Mouse (Mus musculus): ENCODE measurements around the gene Foxc2.
A peak's percentile ranks its signal among the peaks of the same experiment; 100 is the strongest.
"Not testable (repeated sequence)": the region's sequence is repeated elsewhere in the genome, so short reads cannot be mapped to it uniquely, and the experiment has no call there.

The Foxc2 gene

DNA sequence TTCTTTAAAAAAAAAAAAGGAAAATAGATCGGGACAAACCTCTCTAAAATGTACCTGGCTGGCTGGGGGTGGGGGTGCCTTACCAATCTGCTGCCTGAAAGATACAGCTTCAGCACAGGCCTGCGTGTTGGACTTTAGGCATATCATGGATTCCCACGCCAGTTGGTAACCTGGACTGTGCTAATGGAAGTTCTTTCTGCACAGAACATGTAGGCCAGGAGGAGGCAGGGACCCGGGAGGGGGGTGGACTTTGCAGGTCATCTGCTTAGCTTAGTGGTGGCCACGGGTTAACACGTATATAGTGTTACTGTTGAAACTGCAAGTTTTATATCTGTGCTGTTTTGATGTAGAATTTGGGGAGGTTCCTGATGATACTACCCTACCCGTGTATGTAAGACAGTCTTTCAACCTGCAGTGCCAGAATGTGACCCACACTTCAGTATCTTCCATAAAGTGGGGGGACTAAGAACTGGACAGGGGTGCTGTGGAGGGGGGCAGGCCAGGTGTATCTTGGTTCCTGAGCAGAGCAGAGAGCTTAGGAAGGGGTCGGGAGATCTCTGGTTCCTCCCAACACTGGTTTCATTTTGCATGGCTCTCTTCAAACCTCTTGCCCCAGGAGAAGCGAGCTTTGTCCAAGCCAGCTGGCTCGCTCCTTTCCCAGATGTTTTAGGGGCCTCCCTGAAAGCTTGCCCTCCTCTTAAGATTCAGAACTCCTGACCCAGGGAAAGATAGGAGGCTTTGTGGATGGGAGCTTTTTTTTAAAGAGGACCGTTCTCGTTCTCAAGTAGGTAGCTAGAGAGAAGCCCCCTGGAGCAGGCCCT is 3.9 kb downstream of the Foxc2 start:
- no peak for DNase-seq (ENCODE audit: low spot score)

DNA sequence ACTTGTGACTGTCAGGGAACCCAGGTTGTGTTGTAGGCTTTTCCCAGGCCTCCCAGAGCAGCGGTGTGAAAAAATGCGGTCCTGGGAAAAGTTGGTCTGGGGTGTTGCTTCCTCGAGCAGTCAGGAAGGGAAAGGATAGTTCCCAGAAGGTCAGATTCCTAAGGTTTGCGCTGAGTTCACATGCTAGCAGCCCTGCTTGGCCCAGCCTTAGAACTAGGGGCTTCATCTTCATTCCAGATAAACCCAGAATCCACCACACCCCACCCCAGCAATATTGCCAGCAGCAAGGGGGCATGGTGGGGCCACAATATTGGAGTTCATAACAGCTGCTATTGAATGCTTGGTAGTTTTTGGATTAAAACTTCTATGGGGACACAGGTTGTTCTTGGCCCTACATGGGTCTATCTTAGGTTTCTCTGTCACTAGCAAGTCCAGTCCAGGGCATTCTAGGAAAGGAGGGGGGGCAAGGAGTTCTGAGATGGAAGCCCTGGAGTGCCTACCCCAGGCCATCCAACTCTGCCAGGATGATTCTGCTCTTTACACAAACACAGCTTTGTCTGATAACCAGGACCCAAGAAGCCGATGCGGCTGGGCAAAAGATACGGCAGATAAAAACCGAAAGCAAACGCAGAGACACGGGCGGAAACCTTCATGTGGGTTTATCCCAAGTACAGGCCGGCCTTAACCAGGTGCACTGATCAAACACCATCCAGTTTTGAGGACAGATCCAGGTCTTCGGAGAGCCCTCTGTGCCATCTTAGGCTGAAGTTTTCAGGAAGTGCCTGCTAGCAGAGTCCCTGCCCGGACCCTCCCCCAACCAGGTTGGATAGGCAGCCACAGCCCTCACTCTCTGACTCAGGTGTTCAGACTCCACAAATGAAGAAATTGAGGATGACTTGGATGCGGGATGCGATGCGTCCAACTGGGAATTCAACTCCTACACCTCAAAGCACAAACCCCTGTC is 4.8 kb downstream of the Foxc2 start:
- no peak for DNase-seq (ENCODE audit: low spot score)

GRCm38 (mm10) chr8:121121704-121122103 is 5.7 kb downstream of the Foxc2 start:
- DNase-seq (ENCODE audit: low spot score) = no peak

DNA sequence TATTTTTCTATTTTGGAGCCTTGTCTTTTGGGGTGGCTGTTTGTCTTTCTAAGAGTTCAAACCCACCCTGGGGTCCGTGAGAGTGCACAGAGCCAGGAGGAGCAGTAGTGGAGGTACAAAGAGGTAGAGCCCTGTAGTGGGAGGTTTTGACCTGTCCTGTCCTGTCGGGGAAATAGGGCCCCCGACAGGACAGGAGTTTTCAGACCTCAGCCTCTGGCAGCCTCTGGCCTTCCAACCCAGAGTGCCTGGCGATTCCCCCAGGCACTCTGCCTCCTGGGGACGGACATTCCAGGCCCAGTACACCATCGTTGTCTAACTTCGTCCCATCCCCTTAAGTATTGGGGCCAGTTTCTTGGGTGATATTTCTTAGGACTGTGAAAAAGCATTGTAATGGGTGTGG is 6.4 kb downstream of the Foxc2 start:
- DNase-seq (ENCODE audit: low spot score) = no peak

DNA sequence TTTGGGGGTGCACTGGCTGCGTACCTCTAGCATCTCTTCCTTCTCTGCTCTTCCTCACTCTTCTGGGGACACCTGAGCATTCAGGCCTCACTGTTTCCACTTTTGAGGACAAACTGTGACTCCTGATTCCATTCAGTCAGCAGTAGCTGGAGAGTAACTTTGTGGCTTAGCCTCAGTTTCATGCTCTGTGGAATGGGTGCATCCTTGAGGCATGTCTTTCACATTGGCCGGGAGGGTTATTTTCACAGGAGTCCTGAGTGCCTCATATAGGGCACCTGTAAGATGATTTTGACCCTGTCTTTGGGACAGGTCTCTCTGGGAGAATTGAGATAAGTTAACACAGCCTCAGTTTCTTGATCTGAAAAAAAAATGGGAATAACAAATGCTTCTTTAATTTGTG is 7.1 kb downstream of the Foxc2 start:
- no peak for DNase-seq (ENCODE audit: low spot score)

GRCm38 (mm10) chr8:121124547-121125239 is 8.7 kb downstream of the Foxc2 start:
- DNase-seq (ENCODE audit: low spot score) = no peak

DNA sequence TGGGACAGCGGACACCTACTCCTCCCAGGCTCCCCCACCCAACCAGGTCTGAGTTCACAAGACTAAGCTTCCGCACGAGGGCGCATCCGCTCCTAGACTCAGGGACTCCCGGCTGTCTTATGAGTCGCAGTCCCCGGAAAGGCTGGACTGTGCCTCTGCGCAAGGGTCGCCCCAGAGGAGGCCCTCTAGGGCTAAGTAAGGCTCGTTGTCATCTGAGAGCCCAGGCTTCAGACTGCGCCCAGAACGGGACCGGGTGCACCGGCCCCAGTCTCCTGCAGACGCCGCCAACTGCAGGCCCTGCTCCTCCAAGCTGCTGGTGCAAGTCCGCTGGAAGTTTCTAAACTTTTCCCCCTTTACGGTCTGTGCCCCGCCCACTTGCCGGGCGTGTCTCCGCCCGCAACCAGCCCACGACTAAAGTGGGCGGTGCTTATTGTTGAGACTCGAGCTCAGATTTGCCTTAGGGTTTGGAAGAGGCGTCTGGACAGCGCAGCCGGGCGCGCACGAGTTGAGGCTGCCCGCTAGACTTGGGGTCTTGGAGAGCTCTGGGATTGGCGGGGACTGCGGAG is 9.4 kb downstream of the Foxc2 start:
- DNase-seq (ENCODE audit: low spot score) = peak; percentile 44

- DNase-seq (ENCODE audit: low spot score) = no peak
Measured at GRCm38 (mm10) chr8:121126191-121126590, 10.2 kb downstream of the Foxc2 start.

DNA sequence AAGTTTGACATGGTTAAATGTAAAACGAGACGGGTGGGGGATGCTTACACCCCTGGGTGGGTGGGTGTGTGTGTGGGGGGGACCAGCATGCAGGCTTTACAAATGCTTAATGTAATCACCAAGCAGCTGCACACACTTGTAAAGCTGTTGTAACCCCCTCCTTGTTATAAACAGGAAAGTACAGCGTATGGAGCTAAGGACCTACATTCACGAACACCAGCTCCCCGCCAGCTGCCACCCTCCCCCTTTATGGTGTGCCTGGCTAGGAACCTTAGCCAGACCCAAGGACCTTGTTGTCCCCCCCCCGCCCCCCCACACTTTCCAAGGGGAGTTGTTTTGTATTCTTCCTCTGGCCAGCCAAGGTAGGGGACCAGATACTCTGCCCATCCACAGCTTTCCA is 10.7 kb downstream of the Foxc2 start:
- no peak for DNase-seq (ENCODE audit: low spot score)

GRCm38 (mm10) chr8:121127291-121127701 is 11.3 kb downstream of the Foxc2 start:
- DNase-seq (ENCODE audit: low spot score) = no peak

DNA sequence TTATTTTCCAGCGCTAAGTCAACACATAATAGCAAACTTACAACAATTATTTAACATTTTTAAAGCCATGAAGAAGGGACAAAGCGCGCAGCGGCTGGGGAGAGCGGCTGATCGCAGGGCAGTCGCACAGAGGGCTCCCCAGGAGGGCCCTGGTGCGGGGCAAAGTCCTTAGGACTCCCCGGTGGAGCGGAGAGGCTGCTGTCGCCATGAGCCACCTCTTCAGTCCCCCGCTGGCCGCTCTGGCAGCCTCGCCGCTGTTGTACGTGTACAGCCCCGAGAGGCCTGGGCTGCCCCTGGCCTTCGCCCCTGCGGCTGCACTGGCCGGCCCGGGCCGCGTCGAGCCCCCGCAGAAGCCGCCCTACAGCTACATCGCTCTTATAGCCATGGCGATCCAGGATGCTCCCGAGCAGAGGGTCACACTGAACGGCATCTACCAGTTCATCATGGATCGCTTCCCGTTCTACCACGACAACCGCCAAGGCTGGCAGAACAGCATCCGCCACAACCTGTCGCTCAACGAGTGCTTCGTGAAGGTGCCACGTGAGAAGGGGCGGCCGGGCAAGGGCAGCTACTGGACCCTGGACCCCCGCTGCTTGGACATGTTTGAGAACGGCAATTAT is 11.9 kb downstream of the Foxc2 start, which contains the start of gene Foxl1:
Gene Foxl1, plus strand, starts transcription at position 185 of the 620 bp plus-strand sequence.
- no peak for DNase-seq (ENCODE audit: low spot score)

DNA sequence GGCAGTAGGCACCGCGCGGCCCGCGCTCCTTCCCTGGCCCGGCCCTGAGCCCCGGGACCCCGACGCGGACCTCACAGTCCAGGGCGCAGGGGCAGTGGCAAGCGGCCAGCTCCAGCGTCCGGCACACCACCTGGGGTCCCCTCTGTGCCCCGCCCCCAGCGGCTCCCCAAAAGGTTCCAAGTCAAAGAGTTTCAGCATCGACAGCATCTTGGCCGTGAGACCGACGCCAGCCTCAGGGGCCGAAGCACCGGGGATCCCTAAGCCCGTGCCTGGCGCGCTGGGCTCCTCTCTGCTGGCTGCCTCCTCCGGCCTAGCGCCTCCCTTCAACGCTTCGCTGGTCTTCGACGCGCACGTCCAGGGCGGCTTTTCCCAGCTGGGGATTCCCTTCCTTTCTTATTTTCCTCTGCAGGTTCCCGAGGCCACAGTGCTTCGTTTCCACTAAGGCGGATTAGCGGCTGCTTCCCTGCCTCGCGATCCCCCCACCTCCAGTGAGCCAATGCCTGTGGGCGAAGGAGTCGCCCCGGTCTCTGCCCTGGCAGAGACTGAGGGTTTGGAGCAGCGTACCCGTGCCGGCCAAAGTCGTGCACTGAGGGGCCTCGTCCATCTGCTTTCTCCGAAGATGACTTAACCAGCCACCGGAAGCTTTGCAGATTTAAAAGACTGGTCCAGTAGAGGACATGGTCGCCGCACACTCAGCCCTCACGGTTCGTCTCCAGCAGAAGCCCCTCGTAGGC is 12.7 kb downstream of the Foxc2 start:
- DNase-seq (ENCODE audit: low spot score) = no peak

- DNase-seq (ENCODE audit: low spot score) = no peak
Measured at GRCm38 (mm10) chr8:121129265-121129940, 13.4 kb downstream of the Foxc2 start.

- no peak for DNase-seq (ENCODE audit: low spot score)
Measured at GRCm38 (mm10) chr8:121130522-121130921, 14.6 kb downstream of the Foxc2 start.

GRCm38 (mm10) chr8:121132961-121133513 is 17.1 kb downstream of the Foxc2 start:
- DNase-seq (ENCODE audit: low spot score) = no peak

DNA sequence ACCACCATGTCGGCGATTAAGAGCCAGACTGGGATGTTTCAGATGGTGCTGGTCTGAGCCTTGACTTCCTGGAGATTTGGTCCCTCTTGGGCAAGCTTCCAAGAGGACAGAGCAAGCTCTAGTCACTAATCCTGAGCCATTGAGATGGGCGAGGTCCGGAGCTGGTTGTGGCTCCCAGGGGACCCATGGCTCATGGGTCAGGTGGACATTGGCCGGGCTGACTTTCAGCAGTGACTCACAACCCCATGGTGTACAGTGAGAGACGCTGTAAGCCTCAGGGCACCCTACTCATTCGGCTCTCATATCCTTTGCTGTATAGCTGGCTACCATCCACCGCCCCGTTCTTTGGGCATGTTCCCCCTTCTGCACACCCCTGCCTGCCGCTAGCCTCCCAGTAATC is 18.1 kb downstream of the Foxc2 start:
- DNase-seq (ENCODE audit: low spot score) = no peak

GRCm38 (mm10) chr8:121134512-121134911 is 18.5 kb downstream of the Foxc2 start:
- DNase-seq (ENCODE audit: low spot score) = no peak

DNA sequence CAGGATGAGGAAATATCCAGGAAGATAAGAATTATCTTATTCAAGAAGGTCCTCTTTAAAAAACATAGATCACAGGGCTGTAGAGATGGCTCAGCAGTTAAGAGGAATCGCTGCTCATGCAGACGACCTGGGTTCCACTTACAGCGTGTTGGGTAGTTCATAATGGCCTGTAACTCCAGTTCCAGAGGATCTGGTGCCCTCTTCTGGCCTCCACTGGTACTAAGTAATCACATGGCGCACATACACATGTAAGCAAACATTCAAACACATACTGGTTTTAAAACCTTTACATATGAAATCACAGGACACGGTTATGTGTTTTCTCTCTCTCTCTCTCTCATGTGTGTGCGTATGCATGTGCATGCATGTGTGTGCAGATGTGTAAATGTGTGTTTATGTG is 20.9 kb downstream of the Foxc2 start:
- DNase-seq (ENCODE audit: low spot score) = no peak

DNA sequence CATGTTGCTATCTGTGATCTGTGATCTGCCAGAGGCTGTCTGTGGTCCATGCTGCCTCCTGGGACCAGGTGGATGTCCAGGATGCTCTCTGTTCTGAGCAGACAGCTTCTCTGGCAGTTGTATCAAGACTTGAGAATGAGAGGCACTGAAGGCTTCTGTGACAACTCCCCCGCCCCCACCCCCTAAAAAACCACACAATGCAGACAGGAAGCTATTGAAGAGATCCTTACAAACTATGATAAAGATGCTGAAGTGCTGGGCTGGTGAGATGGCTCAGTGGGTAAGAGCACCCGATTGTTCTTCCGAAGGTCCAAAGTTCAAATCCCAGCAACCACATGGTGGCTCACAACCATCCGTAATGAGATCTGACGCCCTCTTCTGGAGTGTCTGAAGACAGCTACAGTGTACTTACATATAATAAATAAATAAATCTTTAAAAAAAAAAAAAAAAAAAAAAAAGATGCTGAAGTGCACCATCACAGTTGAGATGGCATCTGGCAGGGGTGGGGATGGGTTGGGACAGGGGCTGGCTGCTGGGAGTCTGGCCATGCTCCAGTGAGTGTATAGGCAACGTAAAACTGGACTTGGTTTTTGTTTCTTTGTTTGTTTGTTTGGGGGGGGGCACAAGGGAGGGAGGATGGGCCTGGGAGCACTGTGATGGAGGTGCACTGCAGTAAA is 29.6 kb downstream of the Foxc2 start:
- not testable (repeated sequence) for DNase-seq (ENCODE audit: low spot score)
